Mouse (Mus musculus) E14TG2a.4 (cell line): ENCODE data around the gene Cbx8.

Source experiments
- CTCF ChIP-seq: conservative IDR thresholded peaks from 2 replicates; pipeline ENCODE4 v1.5.1; 2014; ENCODE audit warnings: low read length
- NANOG ChIP-seq: IDR thresholded peaks from 2 replicates; pipeline ENCODE4 v1.6.1; 2014; ENCODE audit warnings: borderline replicate concordance, low read length, mixed read lengths
- POU5F1 ChIP-seq: IDR thresholded peaks from 2 replicates; pipeline ENCODE4 v1.6.1; 2014; ENCODE audit warnings: low read length, borderline replicate concordance

- TF ChIP-seq CTCF (no peak), NANOG (no peak), POU5F1 (no peak)
Observed at GRCm38 (mm10) chr11:119086144-119086971, 45.6 kb upstream of the Cbx8 start, which contains the start of gene Cbx4.
